Mouse (Mus musculus) kidney, embryonic 16.5 days (tissue): ENCODE measurements around the gene Myom3. TPM values are rescaled to one million over a fixed set of nuclear protein-coding genes. Genes with fewer than 3 reads are reported as not detected.
"Not testable (repeated sequence)": the region's sequence is repeated elsewhere in the genome, so short reads cannot be mapped to it uniquely, and the experiment has no call there.

ENCODE experiments used
- ATAC-seq: fragments of 200-750 bp; cut with Nextera tagmentation; 2 replicates; pipeline ENCODE4 v1.8.0; 2017; ENCODE audit warnings: moderate TSS enrichment; ENCODE audit not compliant: low FRiP score, low TSS enrichment
- H3K27ac ChIP-seq: fragments of 300-500 bp; sonication (generic); 2 replicates; pipeline ENCODE4 v1.5.1; 2014; ENCODE audit warnings: low read length
- H3K27me3 ChIP-seq: fragments of 300-500 bp; sonication (generic); 2 replicates; pipeline ENCODE4 v1.6.1; 2014; ENCODE audit warnings: low read length, control low read depth, mixed read lengths; ENCODE audit not compliant: insufficient read depth
- H3K36me3 ChIP-seq: fragments of 300-500 bp; sonication (generic); 2 replicates; pipeline ENCODE4 v1.6.1; 2014; ENCODE audit warnings: low read length, control low read depth, mixed read lengths; ENCODE audit not compliant: insufficient read depth
- H3K4me1 ChIP-seq: fragments of 300-500 bp; sonication (generic); 2 replicates; pipeline ENCODE4 v1.6.1; 2014; ENCODE audit warnings: low read length, control low read depth, mixed read lengths; ENCODE audit not compliant: insufficient read depth
- H3K4me2 ChIP-seq: fragments of 300-500 bp; sonication (generic); replicated peaks from 2 replicates; pipeline ENCODE4 v1.6.1; 2014; ENCODE audit warnings: low read depth, low read length
- H3K4me3 ChIP-seq: fragments of 300-500 bp; sonication (generic); 2 replicates; pipeline ENCODE4 v1.5.1; 2014; ENCODE audit warnings: mild to moderate bottlenecking, low read length
- H3K9ac ChIP-seq: fragments of 300-500 bp; sonication (generic); replicated peaks from 2 replicates; pipeline ENCODE4 v1.6.1; 2014; ENCODE audit warnings: low read length
- H3K9me3 ChIP-seq: fragments of 300-500 bp; sonication (generic); 2 replicates; pipeline ENCODE4 v1.6.1; 2016; ENCODE audit warnings: low read length, control low read depth
- WGBS: fragments of 180-500 bp; shearing (Covaris S2); extraction: QIAGEN DNeasy Blood & Tissue Kit; methylation state at CpG from one replicate; pipeline ENCODE4 v1.1.7; 2014; 5-methylcytosine and 5-hydroxymethylcytosine counted together
- polyA plus RNA-seq: library from polyadenylated mRNA; unstranded; fragments of >200 nt; fragmentation: Nextera tagmentation; extraction: Ambion mirVana; gene quantifications from 2 replicates; pipeline ENCODE4 v1.2.1, GENCODE M21; 2015

Gene Myom3
- 0.76 and 0.86 TPM in 2 replicates for polyA plus RNA-seq

DNA sequence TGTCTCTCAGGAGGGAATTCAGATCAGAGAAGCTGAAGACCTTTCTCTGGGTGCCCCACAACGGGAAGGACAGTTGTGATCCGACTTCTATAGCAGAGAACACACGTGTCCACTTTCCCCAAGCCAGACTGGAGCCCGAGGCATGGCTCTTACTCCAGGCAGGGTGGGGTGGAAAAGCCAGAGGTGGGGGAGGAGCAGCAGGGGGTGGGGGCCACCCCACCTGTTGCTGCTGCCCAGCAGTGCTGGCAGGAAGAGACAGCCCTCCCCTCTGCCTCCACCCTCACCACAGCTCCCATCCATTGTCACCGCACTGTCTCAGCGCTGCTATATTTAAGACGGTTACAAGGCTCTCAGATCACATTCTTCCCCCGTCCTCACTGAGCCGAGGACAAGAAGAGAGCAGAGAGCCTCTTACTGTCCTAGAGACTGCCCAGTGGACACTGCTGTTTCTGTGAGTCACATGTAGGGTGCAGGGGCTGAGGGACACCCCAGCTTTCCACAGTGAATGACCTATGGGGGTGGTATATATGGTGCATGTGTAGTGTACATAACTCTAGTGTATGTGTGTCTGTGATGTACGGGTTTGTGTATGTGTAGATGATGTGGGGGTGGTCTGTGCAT is at the start of gene Myom3:
Myom3 (plus strand) TSS at position 360 of the 621 bp plus-strand sequence.
- peaks cover 18% of the 10 kb centered on the region for H3K4me1 ChIP-seq
- no peak within 1 kb of the TSS for H3K4me3 ChIP-seq
- no peak for ATAC-seq
- 50% methylated on average over 10 of the region's 10 CpGs for WGBS
- no peak within 1 kb of the TSS for H3K9ac ChIP-seq
- H3K27me3 ChIP-seq = no peaks in the 10 kb centered on the region
- peaks cover 2% of the 10 kb centered on the region for H3K9me3 ChIP-seq
- no peaks in the 10 kb centered on the region for H3K36me3 ChIP-seq
- H3K27ac ChIP-seq = no peak within 1 kb of the TSS
- no peak within 1 kb of the TSS for H3K4me2 ChIP-seq

GRCm38 (mm10) chr4:135710392-135710791 is 49.1 kb upstream of the Myom3 start:
- Histone ChIP-seq H3K27me3 (no peaks in the 10 kb centered on the region), H3K9ac (no peak overlapping the region), H3K4me1 (0 out of 2 replicates have a peak, but pooled peaks cover 3% of the 10 kb centered on the region), H3K4me2 (no peak overlapping the region), H3K4me3 (no peak overlapping the region), H3K9me3 (no peaks in the 10 kb centered on the region), H3K27ac (no peak overlapping the region), H3K36me3 (no peaks in the 10 kb centered on the region)
- ATAC-seq = no peak
- WGBS = 84% methylated on average over 3 of the region's 3 CpGs

DNA sequence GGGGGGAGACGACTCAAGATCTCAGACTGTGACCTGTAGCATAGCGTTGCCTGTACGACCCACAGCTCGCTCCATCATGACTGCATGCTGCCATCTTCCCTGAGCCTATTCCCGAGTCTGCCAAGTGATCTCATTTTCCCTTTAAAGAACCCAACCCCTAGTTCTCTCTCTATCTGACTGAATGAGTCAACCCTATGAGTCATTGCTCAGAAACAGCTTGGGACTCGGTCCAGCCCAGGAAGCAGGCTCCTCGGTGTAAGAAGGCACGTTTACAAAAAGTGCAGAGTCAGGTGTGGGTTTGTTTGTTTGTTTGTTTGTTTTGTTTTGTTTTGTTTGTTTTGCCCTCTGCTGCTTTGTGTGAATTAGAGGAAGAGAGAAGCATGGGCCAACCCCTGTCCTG is 44.7 kb upstream of the Myom3 start:
- no peak overlapping the region for H3K4me2 ChIP-seq
- no peaks in the 10 kb centered on the region for H3K27me3 ChIP-seq
- H3K4me3 ChIP-seq = no peak overlapping the region
- no peaks in the 10 kb centered on the region for H3K4me1 ChIP-seq
- no peaks in the 10 kb centered on the region for H3K36me3 ChIP-seq
- H3K9ac ChIP-seq = no peak overlapping the region
- ATAC-seq = no peak
- H3K27ac ChIP-seq = no peak overlapping the region
- WGBS = 78% methylated on average over 8 of the region's 8 CpGs
- no peaks in the 10 kb centered on the region for H3K9me3 ChIP-seq

DNA sequence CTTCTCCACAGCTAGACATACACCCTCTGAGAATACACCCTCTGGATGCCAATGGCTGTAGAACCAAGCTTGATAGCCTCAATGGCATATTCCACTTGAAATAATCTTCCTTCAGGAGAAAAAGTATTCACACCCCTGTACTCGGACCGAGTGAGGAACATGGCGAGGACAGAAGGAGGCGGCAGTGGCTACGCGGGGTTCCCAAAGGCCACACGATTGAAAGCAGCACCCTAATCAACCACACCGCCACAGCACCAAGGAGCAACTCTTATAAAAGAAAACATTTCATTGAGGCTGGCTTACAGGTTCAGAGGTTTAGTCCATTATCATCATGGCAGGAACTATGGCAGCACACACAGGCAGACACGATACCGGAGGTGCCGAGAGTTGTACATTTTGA is 43.1 kb upstream of the Myom3 start:
- H3K4me1 ChIP-seq, ATAC-seq, H3K4me3 ChIP-seq, H3K9me3 ChIP-seq, H3K4me2 ChIP-seq, H3K36me3 ChIP-seq, H3K9ac ChIP-seq, H3K27me3 ChIP-seq, H3K27ac ChIP-seq: not testable (repeated sequence)
- WGBS = 96% methylated on average over 11 of the region's 11 CpGs

DNA sequence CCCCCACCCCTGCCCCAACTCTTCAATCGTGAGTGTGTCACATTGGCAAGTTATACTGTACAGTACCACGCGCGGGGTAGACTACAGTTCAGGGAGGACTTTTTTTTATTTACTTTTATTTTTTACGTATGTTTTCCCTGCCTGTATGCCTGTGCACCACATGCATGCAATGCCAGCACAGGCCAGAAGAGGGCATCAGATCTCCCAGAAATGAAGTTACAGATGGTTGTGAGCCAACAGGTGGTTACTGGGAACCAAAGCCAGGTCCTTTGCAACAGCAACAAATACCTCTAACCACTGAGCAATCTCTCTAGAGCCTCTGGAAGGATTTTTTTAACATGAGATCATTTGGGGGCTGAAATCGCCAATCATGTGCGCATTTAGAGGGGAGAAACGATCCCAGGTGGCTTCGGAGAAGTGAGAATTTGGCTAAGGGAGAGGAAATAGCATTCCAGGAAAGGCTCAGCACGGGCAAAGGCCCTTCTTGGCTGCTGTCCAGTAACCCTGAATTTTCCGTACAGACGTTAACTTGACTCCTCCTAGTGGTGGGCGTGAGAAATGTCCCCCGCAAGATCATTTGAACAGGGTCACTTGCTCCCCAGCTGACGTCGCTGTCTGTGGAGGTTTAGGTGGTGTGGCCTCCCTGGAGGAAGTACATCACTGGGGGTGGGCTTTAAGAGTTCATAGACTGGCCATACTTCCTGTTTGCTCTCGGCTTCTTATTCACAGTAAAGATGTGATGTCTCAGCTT is 36.8 kb upstream of the Myom3 start:
- H3K4me3 ChIP-seq = no peak overlapping the region
- H3K4me2 ChIP-seq = no peak overlapping the region
- no peaks in the 10 kb centered on the region for H3K36me3 ChIP-seq
- no peak overlapping the region for H3K9ac ChIP-seq
- peaks cover 7% of the 10 kb centered on the region for H3K9me3 ChIP-seq
- H3K4me1 ChIP-seq = no peaks in the 10 kb centered on the region
- 76% methylated on average over 17 of the region's 17 CpGs for WGBS
- H3K27me3 ChIP-seq = no peaks in the 10 kb centered on the region
- no peak for ATAC-seq
- no peak overlapping the region for H3K27ac ChIP-seq

DNA sequence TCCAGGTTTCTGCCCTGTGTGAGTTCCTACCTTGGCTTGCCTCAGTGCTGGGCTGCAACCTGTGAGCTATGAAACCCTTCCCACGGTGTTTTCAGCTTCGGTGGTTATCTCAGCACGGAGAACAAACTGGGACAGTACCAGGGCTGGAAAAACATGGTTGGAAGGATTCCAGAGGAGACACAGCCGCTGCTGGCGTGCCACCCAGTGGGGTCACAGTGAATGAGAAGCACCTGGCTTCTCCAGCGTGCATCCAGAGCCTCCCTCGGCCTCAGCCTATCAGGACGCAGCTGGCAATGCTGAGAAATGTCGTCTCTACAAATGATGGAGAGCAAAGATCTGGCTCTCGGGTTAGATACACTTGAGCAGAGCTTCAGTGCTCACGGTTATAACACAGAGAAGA is 33.1 kb upstream of the Myom3 start:
- ATAC-seq = no peak
- H3K4me1 ChIP-seq = no peaks in the 10 kb centered on the region
- no peak overlapping the region for H3K27ac ChIP-seq
- H3K9ac ChIP-seq = no peak overlapping the region
- no peaks in the 10 kb centered on the region for H3K27me3 ChIP-seq
- no peaks in the 10 kb centered on the region for H3K36me3 ChIP-seq
- H3K4me3 ChIP-seq = no peak overlapping the region
- peaks cover 7% of the 10 kb centered on the region for H3K9me3 ChIP-seq
- no peak overlapping the region for H3K4me2 ChIP-seq
- 57% methylated on average over 11 of the region's 11 CpGs for WGBS

DNA sequence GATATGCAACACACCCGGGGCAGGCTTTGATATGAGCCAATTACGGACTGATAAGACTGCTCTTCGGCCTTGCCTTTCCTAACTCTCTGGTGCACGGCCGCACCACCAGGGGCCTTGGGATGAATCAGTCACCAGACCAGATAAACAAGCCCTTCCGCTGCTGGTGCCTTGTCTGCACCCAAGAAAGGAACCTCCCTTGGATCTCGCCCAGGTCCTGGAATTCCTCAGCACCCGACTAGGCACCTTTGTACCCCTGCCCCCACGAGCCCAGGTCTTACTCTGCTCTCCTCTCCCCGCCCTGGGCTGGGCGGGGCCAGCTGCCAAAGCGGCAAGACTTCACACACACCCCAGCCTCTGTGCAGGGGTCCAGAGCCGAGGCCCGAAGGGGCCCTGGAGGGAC is 31.7 kb upstream of the Myom3 start, which contains the start of gene Il22ra1:
Il22ra1 (plus strand) TSS at position 356 of the 400 bp plus-strand sequence.
- no peak within 1 kb of the TSS for H3K27ac ChIP-seq
- peaks cover 4% of the 10 kb centered on the region for H3K9me3 ChIP-seq
- no peak within 1 kb of the TSS for H3K4me3 ChIP-seq
- WGBS = 45% methylated on average over 14 of the region's 14 CpGs
- no peaks in the 10 kb centered on the region for H3K4me1 ChIP-seq
- no peaks in the 10 kb centered on the region for H3K27me3 ChIP-seq
- ATAC-seq = no peak
- peak within 1 kb of the TSS; percentile 44 for H3K9ac ChIP-seq
- H3K4me2 ChIP-seq = 0 out of 2 replicates have a peak within 1 kb of the TSS, but pooled peaks have one; percentile 8
- H3K36me3 ChIP-seq = no peaks in the 10 kb centered on the region

- Histone ChIP-seq H3K4me2 (no peak overlapping the region), H3K27ac (no peak overlapping the region), H3K27me3 (no peaks in the 10 kb centered on the region), H3K9ac (no peak overlapping the region), H3K9me3 (peaks cover 7% of the 10 kb centered on the region; the same call in 1 of the 2 replicates), H3K4me3 (no peak overlapping the region), H3K36me3 (no peaks in the 10 kb centered on the region), H3K4me1 (no peaks in the 10 kb centered on the region)
- 65% methylated on average over 9 of the region's 9 CpGs for WGBS
- no peak for ATAC-seq
These were observed 29.3 kb upstream of the Myom3 start for GRCm38 (mm10) chr4:135730204-135730603.

- no peak for ATAC-seq
- Histone ChIP-seq H3K36me3 (no peaks in the 10 kb centered on the region), H3K27me3 (no peaks in the 10 kb centered on the region), H3K4me1 (no peaks in the 10 kb centered on the region), H3K4me2 (no peak overlapping the region), H3K9me3 (peaks cover 7% of the 10 kb centered on the region; the same call in 1 of the 2 replicates), H3K27ac (no peak overlapping the region), H3K9ac (no peak overlapping the region), H3K4me3 (no peak overlapping the region)
- 72% methylated on average over 8 of the region's 8 CpGs for WGBS
These were observed 28.6 kb upstream of the Myom3 start for GRCm38 (mm10) chr4:135730951-135731350.

GRCm38 (mm10) chr4:135733901-135734300 is 25.6 kb upstream of the Myom3 start:
- ATAC-seq = no peak
- H3K9ac ChIP-seq = no peak overlapping the region
- H3K4me1 ChIP-seq = peaks cover 9% of the 10 kb centered on the region
- H3K4me2 ChIP-seq = no peak overlapping the region
- peaks cover 7% of the 10 kb centered on the region; the same call in 1 of the 2 replicates for H3K9me3 ChIP-seq
- H3K36me3 ChIP-seq = no peaks in the 10 kb centered on the region
- H3K4me3 ChIP-seq = no peak overlapping the region
- no peaks in the 10 kb centered on the region for H3K27me3 ChIP-seq
- 92% methylated on average over 14 of the region's 14 CpGs for WGBS
- H3K27ac ChIP-seq = no peak overlapping the region
